Mouse (Mus musculus) erythroblast, embryonic 14.5 days (primary cell): ENCODE results near the gene 2300009A05Rik.

Experiments used
- GATA1 ChIP-seq: IDR thresholded peaks from 2 replicates; pipeline ENCODE4 v1.6.1; 2012; ENCODE audit warnings: low read length, inconsistent platforms, mixed read lengths
- TAL1 ChIP-seq: IDR thresholded peaks from 3 replicates; pipeline ENCODE4 v1.6.1; 2012; ENCODE audit warnings: low read length, inconsistent platforms, mixed read lengths

- no peak for TF ChIP-seq GATA1
- TF ChIP-seq TAL1 = no peak
Observed at GRCm38 (mm10) chr9:63398611-63399462, at the start of gene 2300009A05Rik.
